Mouse (Mus musculus): Measurements from ENCODE around the gene Pcgf5. TPM values are rescaled to one million over a fixed set of nuclear protein-coding genes. Genes with fewer than 3 reads are reported as not detected.

Gene Pcgf5
- polyA plus RNA-seq, 1 experiment from 2014 or later: 23.2 TPM

DNA sequence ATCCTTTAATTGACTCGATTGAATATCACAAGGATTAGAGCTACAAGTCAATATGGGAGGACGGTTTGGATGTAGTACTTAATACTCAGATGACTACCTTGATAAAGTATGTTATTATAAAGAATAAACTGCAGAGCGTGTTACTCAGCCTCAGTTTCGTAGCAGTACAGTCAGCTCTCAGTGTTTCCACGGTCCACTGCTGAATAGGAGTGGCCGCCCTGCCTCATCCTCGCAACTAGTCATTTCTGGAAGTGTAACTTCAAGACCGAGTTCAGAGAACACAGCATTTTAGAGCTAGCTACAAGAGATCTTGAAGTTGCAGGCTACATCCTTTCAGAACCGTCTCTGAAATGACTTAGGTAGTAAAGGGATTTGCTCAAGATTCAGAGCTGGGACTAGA, 2.8 kb downstream of the Pcgf5 start:
- H3K9ac ChIP-seq (replicated peaks; ENCODE audit: low read depth): no peak overlapping the region
- no peaks in the 10 kb centered on the region for H3K36me3 ChIP-seq (ENCODE audit: insufficient read depth, low read length)
- ATAC-seq: no peak
- H3K4me2 ChIP-seq (replicated peaks; ENCODE audit: low read depth, low read length): no peak overlapping the region
- no peaks in the 10 kb centered on the region for H3K4me1 ChIP-seq (ENCODE audit: insufficient read depth, low read depth, low read length)
- 93% methylated on average over 9 of the region's 9 CpGs for WGBS
- H3K27me3 ChIP-seq (replicated peaks; ENCODE audit: insufficient read depth, low read length): no peaks in the 10 kb centered on the region
- H3K4me3 ChIP-seq (ENCODE audit: low read depth, low read length): no peak overlapping the region
- H3K9me3 ChIP-seq (ENCODE audit: low read length): no peaks in the 10 kb centered on the region
- no peak for TF ChIP-seq EP300 (IDR thresholded peaks at IDR 0.05)
- no peak for TF ChIP-seq CTCF (IDR thresholded peaks at IDR 0.05)
- DNase-seq (ENCODE audit: low spot score): no peak
- no peak overlapping the region for H3K27ac ChIP-seq (ENCODE audit: low read length)

DNA sequence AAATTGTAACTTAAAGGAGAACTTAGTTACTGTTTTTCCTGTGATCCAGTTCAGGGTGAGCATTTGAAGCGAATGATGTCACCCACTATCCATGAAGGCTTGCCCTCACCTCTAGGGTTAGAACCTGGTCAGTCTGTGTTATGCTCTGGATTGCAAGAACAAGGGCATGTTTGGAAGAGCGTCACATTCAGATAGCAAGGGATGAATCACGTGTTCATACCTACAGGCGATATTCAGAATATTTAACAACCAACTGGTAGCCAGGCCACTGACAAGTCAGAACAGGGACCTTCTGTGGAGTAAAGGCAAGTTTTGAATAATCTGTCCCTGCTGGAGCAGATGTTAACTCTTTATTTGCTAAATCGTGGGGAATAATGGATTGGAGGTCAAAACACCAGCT, 14.4 kb downstream of the Pcgf5 start:
- Histone ChIP-seq H3K9ac (replicated peaks; ENCODE audit: low read depth) (no peak overlapping the region), H3K36me3 (ENCODE audit: insufficient read depth, low read length) (no peaks in the 10 kb centered on the region), H3K27ac (ENCODE audit: low read length) (no peak overlapping the region), H3K4me2 (replicated peaks; ENCODE audit: low read depth, low read length) (no peak overlapping the region), H3K27me3 (replicated peaks; ENCODE audit: insufficient read depth, low read length) (no peaks in the 10 kb centered on the region), H3K9me3 (ENCODE audit: low read length) (no peaks in the 10 kb centered on the region), H3K4me1 (ENCODE audit: insufficient read depth, low read depth, low read length) (no peaks in the 10 kb centered on the region), H3K4me3 (ENCODE audit: low read depth, low read length) (no peak overlapping the region)
- WGBS: 86% methylated on average over 5 of the region's 5 CpGs
- no peak for ATAC-seq
- no peak for DNase-seq (ENCODE audit: low spot score)
- TF ChIP-seq CTCF (IDR thresholded peaks at IDR 0.05) (no peak), EP300 (IDR thresholded peaks at IDR 0.05) (no peak)

DNA sequence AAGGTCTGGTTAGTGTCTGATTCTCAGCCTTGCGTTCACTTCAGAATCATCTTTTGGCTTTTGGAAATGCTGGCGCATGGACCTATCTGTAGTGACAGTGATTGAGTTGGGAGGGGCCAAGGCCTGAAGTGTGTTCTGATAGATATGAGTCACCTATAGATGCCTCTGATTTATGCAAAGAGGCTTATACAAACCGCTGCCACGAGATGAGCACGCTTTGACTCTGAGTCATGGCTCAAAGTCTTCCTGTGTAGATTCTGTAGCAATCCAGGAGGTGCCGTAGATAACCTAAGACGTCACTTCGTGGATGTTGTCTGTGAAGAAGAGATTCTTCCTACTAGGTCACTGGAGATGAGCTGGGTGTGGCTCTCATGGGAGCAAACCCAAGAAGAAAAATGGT, 16.6 kb downstream of the Pcgf5 start:
- ATAC-seq (no peak), DNase-seq (ENCODE audit: low spot score) (no peak)
- Histone ChIP-seq H3K36me3 (ENCODE audit: insufficient read depth, low read length) (no peaks in the 10 kb centered on the region), H3K27me3 (replicated peaks; ENCODE audit: insufficient read depth, low read length) (no peaks in the 10 kb centered on the region), H3K27ac (ENCODE audit: low read length) (no peak overlapping the region), H3K9ac (replicated peaks; ENCODE audit: low read depth) (no peak overlapping the region), H3K4me2 (replicated peaks; ENCODE audit: low read depth, low read length) (no peak overlapping the region), H3K9me3 (ENCODE audit: low read length) (no peaks in the 10 kb centered on the region), H3K4me1 (ENCODE audit: insufficient read depth, low read depth, low read length) (no peaks in the 10 kb centered on the region), H3K4me3 (ENCODE audit: low read depth, low read length) (no peak overlapping the region)
- 85% methylated on average over 8 of the region's 8 CpGs for WGBS
- TF ChIP-seq EP300 (IDR thresholded peaks at IDR 0.05): no peak
- no peak for TF ChIP-seq CTCF (IDR thresholded peaks at IDR 0.05)

DNA sequence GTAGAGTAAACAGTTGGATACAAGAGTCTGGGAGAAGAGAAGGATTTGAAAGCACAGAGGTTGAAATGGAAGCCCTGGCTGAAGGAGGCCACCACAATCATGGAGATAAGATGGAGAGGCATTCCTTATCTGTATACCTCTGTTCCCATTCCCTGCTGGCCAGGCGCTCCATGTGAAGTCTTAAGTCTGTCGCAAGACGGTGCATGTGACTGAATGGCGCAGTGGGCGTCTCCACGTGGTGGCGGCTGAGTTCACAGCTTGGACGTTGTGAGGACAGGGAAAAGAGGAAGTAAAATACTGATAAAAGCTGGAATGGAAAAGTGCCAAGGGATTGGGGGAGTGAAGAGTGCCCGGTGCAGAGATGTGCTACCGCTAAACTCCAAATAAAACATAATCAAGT, 23.4 kb downstream of the Pcgf5 start:
- Histone ChIP-seq H3K9ac (replicated peaks; ENCODE audit: low read depth) (no peak overlapping the region), H3K27ac (ENCODE audit: low read length) (no peak overlapping the region), H3K27me3 (replicated peaks; ENCODE audit: insufficient read depth, low read length) (no peaks in the 10 kb centered on the region), H3K9me3 (ENCODE audit: low read length) (no peaks in the 10 kb centered on the region), H3K36me3 (ENCODE audit: insufficient read depth, low read length) (no peaks in the 10 kb centered on the region), H3K4me1 (ENCODE audit: insufficient read depth, low read depth, low read length) (no peaks in the 10 kb centered on the region), H3K4me2 (replicated peaks; ENCODE audit: low read depth, low read length) (no peak overlapping the region), H3K4me3 (ENCODE audit: low read depth, low read length) (no peak overlapping the region)
- DNase-seq (ENCODE audit: low spot score) (no peak), ATAC-seq (no peak)
- 75% methylated on average over 10 of the region's 10 CpGs for WGBS
- TF ChIP-seq CTCF (IDR thresholded peaks at IDR 0.05) (no peak), EP300 (IDR thresholded peaks at IDR 0.05) (no peak)

DNA sequence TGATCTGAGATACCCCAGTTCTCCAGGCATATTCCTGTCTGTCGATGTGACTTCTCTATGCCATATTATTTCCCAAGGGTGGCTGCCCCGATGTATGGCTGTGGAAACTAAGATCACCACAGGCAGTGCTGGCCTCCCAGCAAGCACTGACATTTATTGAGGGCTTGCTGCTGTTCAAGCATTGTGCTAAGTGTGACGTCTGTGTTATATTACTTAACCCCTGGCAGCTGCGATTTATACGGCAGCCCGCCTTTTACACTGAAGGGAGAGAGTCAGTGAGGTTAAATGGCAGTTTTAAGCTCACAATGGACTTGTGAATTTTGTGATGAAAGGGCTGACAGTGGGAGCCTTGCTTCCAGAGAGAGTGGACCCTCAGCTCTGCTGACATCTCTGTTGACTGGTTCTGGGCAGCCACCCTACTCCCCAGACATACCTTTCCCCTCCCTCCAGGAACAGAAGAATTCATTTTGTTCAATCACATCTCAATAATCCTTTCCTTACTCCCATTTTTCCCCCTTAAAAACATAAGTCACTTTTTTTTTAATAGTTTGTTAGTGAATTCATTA, 25.0 kb downstream of the Pcgf5 start:
- ATAC-seq: no peak
- TF ChIP-seq EP300 (IDR thresholded peaks at IDR 0.05) (no peak), CTCF (IDR thresholded peaks at IDR 0.05) (no peak)
- H3K27me3 ChIP-seq (replicated peaks; ENCODE audit: insufficient read depth, low read length): no peaks in the 10 kb centered on the region
- H3K9ac ChIP-seq (replicated peaks; ENCODE audit: low read depth): no peak overlapping the region
- H3K36me3 ChIP-seq (ENCODE audit: insufficient read depth, low read length): no peaks in the 10 kb centered on the region
- DNase-seq (ENCODE audit: low spot score): no peak
- 65% methylated on average over 6 of the region's 6 CpGs for WGBS
- H3K27ac ChIP-seq (ENCODE audit: low read length): no peak overlapping the region
- no peaks in the 10 kb centered on the region for H3K9me3 ChIP-seq (ENCODE audit: low read length)
- no peak overlapping the region for H3K4me3 ChIP-seq (ENCODE audit: low read depth, low read length)
- no peak overlapping the region for H3K4me2 ChIP-seq (replicated peaks; ENCODE audit: low read depth, low read length)
- H3K4me1 ChIP-seq (ENCODE audit: insufficient read depth, low read depth, low read length): no peaks in the 10 kb centered on the region

GRCm38 (mm10) chr19:36375200-36375783, 27.2 kb downstream of the Pcgf5 start:
- no peaks in the 10 kb centered on the region for H3K9me3 ChIP-seq (ENCODE audit: low read length)
- H3K9ac ChIP-seq (replicated peaks; ENCODE audit: low read depth): no peak overlapping the region
- H3K36me3 ChIP-seq (ENCODE audit: insufficient read depth, low read length): no peaks in the 10 kb centered on the region
- WGBS: 72% methylated on average over 11 of the region's 11 CpGs
- DNase-seq (ENCODE audit: low spot score) (no peak), ATAC-seq (no peak)
- no peak overlapping the region for H3K27ac ChIP-seq (ENCODE audit: low read length)
- no peaks in the 10 kb centered on the region for H3K4me1 ChIP-seq (ENCODE audit: insufficient read depth, low read depth, low read length)
- no peak overlapping the region for H3K4me2 ChIP-seq (replicated peaks; ENCODE audit: low read depth, low read length)
- no peaks in the 10 kb centered on the region for H3K27me3 ChIP-seq (replicated peaks; ENCODE audit: insufficient read depth, low read length)
- TF ChIP-seq EP300 (IDR thresholded peaks at IDR 0.05): no peak
- no peak for TF ChIP-seq CTCF (IDR thresholded peaks at IDR 0.05)
- H3K4me3 ChIP-seq (ENCODE audit: low read depth, low read length): no peak overlapping the region

DNA sequence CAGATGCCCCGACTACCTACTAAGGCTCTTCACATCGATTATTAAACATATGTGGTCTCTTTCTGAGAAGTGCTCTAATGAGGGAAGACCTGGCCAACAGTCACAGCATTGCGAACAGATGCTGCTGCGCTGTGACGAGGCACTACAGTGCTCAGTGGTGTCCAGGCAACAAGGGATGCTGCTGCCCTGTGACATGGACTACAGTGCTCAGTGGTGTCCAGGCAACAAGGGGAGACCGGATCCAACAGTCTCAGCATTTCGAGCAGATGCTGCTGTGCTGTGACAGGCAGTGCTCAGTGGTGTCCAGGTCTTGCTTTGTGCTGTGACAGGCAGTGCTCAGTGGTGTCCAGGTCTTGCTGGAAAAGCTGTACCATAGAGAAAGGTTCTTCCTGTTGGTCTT, 29.6 kb downstream of the Pcgf5 start:
- no peak for DNase-seq (ENCODE audit: low spot score)
- H3K9me3 ChIP-seq (ENCODE audit: low read length): no peaks in the 10 kb centered on the region
- H3K36me3 ChIP-seq (ENCODE audit: insufficient read depth, low read length): no peaks in the 10 kb centered on the region
- H3K27ac ChIP-seq (ENCODE audit: low read length): no peak overlapping the region
- no peak overlapping the region for H3K9ac ChIP-seq (replicated peaks; ENCODE audit: low read depth)
- no peaks in the 10 kb centered on the region for H3K4me1 ChIP-seq (ENCODE audit: insufficient read depth, low read depth, low read length)
- no peaks in the 10 kb centered on the region for H3K27me3 ChIP-seq (replicated peaks; ENCODE audit: insufficient read depth, low read length)
- no peak for ATAC-seq
- WGBS: 76% methylated on average over 7 of the region's 7 CpGs
- H3K4me2 ChIP-seq (replicated peaks; ENCODE audit: low read depth, low read length): no peak overlapping the region
- no peak for TF ChIP-seq CTCF (IDR thresholded peaks at IDR 0.05)
- TF ChIP-seq EP300 (IDR thresholded peaks at IDR 0.05): no peak
- no peak overlapping the region for H3K4me3 ChIP-seq (ENCODE audit: low read depth, low read length)
